ENCODE assay signal across 9 mouse cellular contexts in genomic region chr13:52766236-52766635, GRCm38 (mm10).
DNase-seq lines count a peak whose midpoint lies in the region; ATAC-seq lines count a peak whose summit lies in the region.
"Had no signal": no experiment of that assay in that cellular context is flagged by ENCODE, and none has a peak within 500 bp of the region (broad histone marks: within the 10 kb centered on the region; RNA-seq: fewer than 3 reads in every experiment).

No protein-coding gene starts in this region.

- H3K27ac ChIP-seq in intestine, embryonic 16.5 days (ENCODE audit: low read length): peak overlapping the region; percentile 43

- peak; percentile 44 for ATAC-seq in intestine, embryonic 16.5 days

- no peak overlapping the region for H3K9ac ChIP-seq in intestine, embryonic 16.5 days (ENCODE audit: low read depth, low read length)

- peaks cover 19% of the 10 kb centered on the region for H3K4me1 ChIP-seq in intestine, embryonic 16.5 days (ENCODE audit: control insufficient read depth, insufficient read depth, low read length)

- intact Hi-C loops in heart, postnatal 10 days (cut with DNase I): no loop called here

- H3K4me2 ChIP-seq in intestine, embryonic 16.5 days (ENCODE audit: low read depth, low read length): no peak overlapping the region

- no peaks in the 10 kb centered on the region for H3K9me3 ChIP-seq in intestine, embryonic 16.5 days (ENCODE audit: control insufficient read depth, low read length)

- peak; percentile 92 for DNase-seq in heart, adult 11 months
- no peak for DNase-seq in heart, postnatal 10 days
- peak; percentile 18 for DNase-seq in 3134 (ENCODE audit: extremely low read depth, insufficient read length, low spot score)
- peak; percentile 9 for DNase-seq in adrenal gland, postnatal 25 days
- DNase-seq in thymus, postnatal 14 days: no peak
- DNase-seq in thymus, postnatal 25 days: no peak
- no peak for DNase-seq in cerebellum, postnatal 25 days
- DNase-seq: thymus, adult 2 months had no signal

- no peaks in the 10 kb centered on the region for H3K36me3 ChIP-seq in intestine, embryonic 16.5 days (ENCODE audit: control insufficient read depth, insufficient read depth, low read length)

- no peaks in the 10 kb centered on the region for H3K27me3 ChIP-seq in intestine, embryonic 16.5 days (replicated peaks; ENCODE audit: control insufficient read depth, insufficient read depth, low read length)

- no peak overlapping the region for H3K4me3 ChIP-seq in intestine, embryonic 16.5 days (ENCODE audit: low read length)

- WGBS in intestine, embryonic 16.5 days: 84% methylated on average over 2 of the region's 2 CpGs

Comparison
In these comparisons a context has a peak if more than half of its experiments do, and no peak if none do; other contexts are left out.
1. DNase-seq: peak in heart, adult 11 months (single experiment), 3134 (single experiment) and adrenal gland, postnatal 25 days (single experiment); none in heart, postnatal 10 days (0 of 2), thymus, postnatal 14 days (single experiment), thymus, postnatal 25 days (single experiment) and cerebellum, postnatal 25 days (0 of 2).